Mouse (Mus musculus) gastrocnemius, postnatal 25 days (tissue): ENCODE results near the gene Psma7. TPM values are rescaled to one million over a fixed set of nuclear protein-coding genes. Genes with fewer than 3 reads are reported as not detected.

ENCODE experiments used
- DNase-seq: peaks from one replicate; pipeline ENCODE4 v3.0.0; 2022
- long read RNA-seq, 2 experiments: library from polyadenylated mRNA; stranded (forward); transcript quantifications; one replicate each; pipeline ENCODE4 v2.0.0; 2021
- total RNA-seq, 2 experiments: library from RNA; stranded (reverse); gene quantifications; 1 replicate in 1 of 2; 2 replicates in 1 of 2; pipeline ENCODE4 v1.2.3; 2021

Psma7 gene
- total RNA-seq: 100 to 1,000 TPM; 115 to 123 TPM
- long read RNA-seq, experiment 1, transcript Psma7-201 (7 exons, 914 nt): major isoform, 313 of 779 reads
- long read RNA-seq, experiment 1, partial matches to known transcripts: 454 of 779 reads
- long read RNA-seq, experiment 1, other reads (novel, unspliced or antisense): 11 of 779 reads
- long read RNA-seq, experiment 2, transcript Psma7-201 (7 exons, 914 nt): major isoform, 261 of 554 reads
- long read RNA-seq, experiment 2, partial matches to known transcripts: 289 of 554 reads
- long read RNA-seq, experiment 2, other reads (novel, unspliced or antisense): 4 of 554 reads

GRCm38 (mm10) chr2:180042256-180042857 lies at the start of gene Psma7, which contains the start of gene Ss18l1:
Gene Psma7 (minus strand): TSS chr2:180042433.
Gene Ss18l1 (plus strand): TSS chr2:180042509.
- peak; percentile 91 for DNase-seq

- DNase-seq: no peak
Measured at GRCm38 (mm10) chr2:180090285-180090684, 48.1 kb upstream of the Psma7 start.

- DNase-seq: no peak
Measured at GRCm38 (mm10) chr2:180087472-180087871, 45.2 kb upstream of the Psma7 start.

GRCm38 (mm10) chr2:180086637-180087027 lies 44.4 kb upstream of the Psma7 start:
- no peak for DNase-seq

- DNase-seq: no peak
Measured at GRCm38 (mm10) chr2:180085926-180086636, 43.8 kb upstream of the Psma7 start.

GRCm38 (mm10) chr2:180084565-180084964 lies 42.3 kb upstream of the Psma7 start:
- no peak for DNase-seq

- no peak for DNase-seq
Measured at GRCm38 (mm10) chr2:180083063-180083462, 40.8 kb upstream of the Psma7 start.

- DNase-seq: no peak
Measured at GRCm38 (mm10) chr2:180080680-180081079, 38.4 kb upstream of the Psma7 start.

GRCm38 (mm10) chr2:180077622-180078021 lies 35.4 kb upstream of the Psma7 start:
- no peak for DNase-seq

- DNase-seq: no peak
Measured at GRCm38 (mm10) chr2:180072886-180073285, 30.7 kb upstream of the Psma7 start.

GRCm38 (mm10) chr2:180071671-180072070 lies 29.4 kb upstream of the Psma7 start:
- no peak for DNase-seq

GRCm38 (mm10) chr2:180070481-180071453 lies 28.5 kb upstream of the Psma7 start, which contains the start of gene Mtg2:
Gene Mtg2 (plus strand): TSS chr2:180070588.
- DNase-seq: peak; percentile 92

- no peak for DNase-seq
Measured at GRCm38 (mm10) chr2:180069770-180070480, 27.7 kb upstream of the Psma7 start.

GRCm38 (mm10) chr2:180063338-180064131 lies 21.3 kb upstream of the Psma7 start:
- no peak for DNase-seq

- no peak for DNase-seq
Measured at GRCm38 (mm10) chr2:180053001-180053400, 10.8 kb upstream of the Psma7 start.

- DNase-seq: no peak
Measured at GRCm38 (mm10) chr2:180051986-180052733, 9.9 kb upstream of the Psma7 start.

GRCm38 (mm10) chr2:180050986-180051385 lies 8.8 kb upstream of the Psma7 start:
- DNase-seq: peak; percentile 44

GRCm38 (mm10) chr2:180047980-180048635 lies 5.9 kb upstream of the Psma7 start:
- DNase-seq: no peak

- DNase-seq: no peak
Measured at GRCm38 (mm10) chr2:180047580-180047979, 5.3 kb upstream of the Psma7 start.
